Mouse (Mus musculus) MEL (cell line): ENCODE data around the gene Serhl. TPM values are rescaled to one million over a fixed set of nuclear protein-coding genes. Genes with fewer than 3 reads are reported as not detected.

Source experiments
- DNase-seq: peaks from one replicate; pipeline ENCODE4 v3.0.0; 2011; ENCODE audit warnings: low read depth, low spot score
- H3K27ac ChIP-seq: 2 replicates; pipeline ENCODE4 v1.5.1; 2012; ENCODE audit warnings: low read depth, mild to moderate bottlenecking, control low read depth, low read length, moderate library complexity; ENCODE audit not compliant: control insufficient read depth
- H3K27me3 ChIP-seq, 2 experiments: fragments of 150-350 bp in 1 of 2; sonication (generic) in 1 of 2; 2 replicates each; pipeline ENCODE4 v1.6.1; 2012; ENCODE audit warnings: low read length in 2 of 2, mild to moderate bottlenecking in 2 of 2, improper control_type of control experiment in 1 of 2, moderate library complexity in 1 of 2; ENCODE audit not compliant: insufficient read depth in 2 of 2, control insufficient read depth in 1 of 2
- H3K36me3 ChIP-seq, 2 experiments: 2 replicates each; pipeline ENCODE4 v1.6.1; 2012 to 2014; ENCODE audit warnings: low read length in 2 of 2, improper control_type of control experiment in 1 of 2, inconsistent platforms in 1 of 2, mild to moderate bottlenecking in 1 of 2; ENCODE audit not compliant: insufficient read depth in 2 of 2, control insufficient read depth in 1 of 2
- H3K4me1 ChIP-seq, 2 experiments: fragments of 150-350 bp in 1 of 2; sonication (generic) in 1 of 2; 2 replicates each; pipeline ENCODE4 v1.6.1; 2012; ENCODE audit warnings: low read length in 2 of 2, improper control_type of control experiment in 1 of 2, mild to moderate bottlenecking in 1 of 2; ENCODE audit not compliant: insufficient read depth in 2 of 2, control insufficient read depth in 1 of 2
- H3K4me3 ChIP-seq, 2 experiments: fragments of 150-350 bp in 1 of 2; sonication (generic) in 1 of 2; 2 replicates each; pipeline ENCODE4 v1.5.1; 2012; ENCODE audit warnings: low read depth in 2 of 2, low read length in 2 of 2, mild to moderate bottlenecking in 2 of 2, moderate library complexity in 2 of 2, control low read depth in 1 of 2, improper control_type of control experiment in 1 of 2; ENCODE audit not compliant: control insufficient read depth in 1 of 2, insufficient read depth in 1 of 2
- H3K79me2 ChIP-seq: 2 replicates; pipeline ENCODE4 v1.6.1; 2012; ENCODE audit warnings: mild to moderate bottlenecking, low read length, moderate library complexity; ENCODE audit not compliant: control insufficient read depth, poor library complexity, insufficient read depth
- H3K9ac ChIP-seq: 2 replicates; pipeline ENCODE4 v1.6.1; 2012; ENCODE audit warnings: low read depth, mild to moderate bottlenecking, control low read depth, low read length, moderate library complexity; ENCODE audit not compliant: control insufficient read depth, poor library complexity, severe bottlenecking
- H3K9me3 ChIP-seq: fragments of 150-350 bp; sonication (generic); replicated peaks from 2 replicates; pipeline ENCODE4 v1.6.1; 2012; ENCODE audit warnings: mild to moderate bottlenecking, low read length, improper control_type of control experiment, moderate library complexity; ENCODE audit not compliant: insufficient read depth
- BHLHE40 ChIP-seq: IDR thresholded peaks from 2 replicates; pipeline ENCODE4 v1.6.1; 2012; ENCODE audit warnings: low read depth, mild to moderate bottlenecking, inconsistent platforms, low read length, improper control_type of control experiment, borderline replicate concordance
- CHD1 ChIP-seq: IDR thresholded peaks from 2 replicates; pipeline ENCODE4 v1.6.1; 2012; ENCODE audit warnings: low read depth, mild to moderate bottlenecking, inconsistent platforms, low read length, improper control_type of control experiment
- CHD2 ChIP-seq: IDR thresholded peaks from 2 replicates; pipeline ENCODE4 v1.6.1; 2011; ENCODE audit warnings: low read length, improper control_type of control experiment
- CTCF ChIP-seq, 3 experiments: IDR thresholded peaks in 2 of 3; conservative IDR thresholded peaks in 1 of 3; 2 replicates each; pipeline ENCODE4 v1.5.1; 2011 to 2012; ENCODE audit warnings: low read length in 3 of 3, low read depth in 2 of 3, mild to moderate bottlenecking in 2 of 3, improper control_type of control experiment in 1 of 3, inconsistent platforms in 1 of 3, mixed read lengths in 1 of 3, moderate library complexity in 1 of 3; ENCODE audit not compliant: control insufficient read depth in 1 of 3, insufficient read depth in 1 of 3, poor library complexity in 1 of 3, severe bottlenecking in 1 of 3
- EP300 ChIP-seq, 2 experiments: IDR thresholded peaks; 2 replicates each; pipeline ENCODE4 v1.6.1; 2011; ENCODE audit warnings: improper control_type of control experiment in 2 of 2, low read length in 2 of 2, low read depth in 1 of 2, mild to moderate bottlenecking in 1 of 2
- ETS1 ChIP-seq: IDR thresholded peaks from 2 replicates; pipeline ENCODE4 v1.6.1; 2012; ENCODE audit warnings: low read depth, mild to moderate bottlenecking, inconsistent platforms, low read length, improper control_type of control experiment, moderate library complexity
- JUND ChIP-seq: IDR thresholded peaks from 2 replicates; pipeline ENCODE4 v1.6.1; 2011; ENCODE audit warnings: low read depth, mild to moderate bottlenecking, improper control_type of control experiment, low read length
- MAX ChIP-seq: IDR thresholded peaks from 2 replicates; pipeline ENCODE4 v1.6.1; 2011; ENCODE audit warnings: low read length, improper control_type of control experiment
- MAZ ChIP-seq: IDR thresholded peaks from 2 replicates; pipeline ENCODE4 v1.6.1; 2012; ENCODE audit warnings: low read depth, mild to moderate bottlenecking, inconsistent platforms, low read length, improper control_type of control experiment
- MEF2A ChIP-seq: IDR thresholded peaks from 2 replicates; pipeline ENCODE4 v1.6.1; 2014; ENCODE audit warnings: low read depth, mild to moderate bottlenecking, inconsistent platforms, low read length, improper control_type of control experiment; ENCODE audit not compliant: poor library complexity, insufficient replicate concordance, severe bottlenecking; ENCODE audit errors: extremely low read depth
- MXI1 ChIP-seq: IDR thresholded peaks from 2 replicates; pipeline ENCODE4 v1.6.1; 2011; ENCODE audit warnings: mild to moderate bottlenecking, low read depth, low read length, improper control_type of control experiment
- MYC ChIP-seq: IDR thresholded peaks from 2 replicates; pipeline ENCODE4 v1.6.1; 2011; ENCODE audit warnings: low read depth, mild to moderate bottlenecking, low read length, improper control_type of control experiment, moderate library complexity
- NELFE ChIP-seq: IDR thresholded peaks from 2 replicates; pipeline ENCODE4 v1.6.1; 2011; ENCODE audit warnings: low read depth, low read length, improper control_type of control experiment
- NRF1 ChIP-seq: IDR thresholded peaks from 2 replicates; pipeline ENCODE4 v1.6.1; 2014; ENCODE audit warnings: low read depth, mild to moderate bottlenecking, inconsistent platforms, low read length, improper control_type of control experiment, moderate library complexity; ENCODE audit not compliant: poor library complexity, insufficient read depth, severe bottlenecking
- RAD21 ChIP-seq: IDR thresholded peaks from 2 replicates; pipeline ENCODE4 v1.6.1; 2011; ENCODE audit warnings: mild to moderate bottlenecking, low read depth, low read length, improper control_type of control experiment
- RCOR1 ChIP-seq: IDR thresholded peaks from 2 replicates; pipeline ENCODE4 v1.6.1; 2012; ENCODE audit warnings: low read depth, mild to moderate bottlenecking, inconsistent platforms, low read length, improper control_type of control experiment
- TBP ChIP-seq: IDR thresholded peaks from 2 replicates; pipeline ENCODE4 v1.8.0; 2011; ENCODE audit warnings: low read depth, low read length, improper control_type of control experiment
- USF1 ChIP-seq: IDR thresholded peaks from 2 replicates; pipeline ENCODE4 v1.6.1; 2014; ENCODE audit warnings: low read depth, mild to moderate bottlenecking, inconsistent platforms, low read length, improper control_type of control experiment, moderate library complexity
- USF2 ChIP-seq, 2 experiments: IDR thresholded peaks; 2 replicates each; pipeline ENCODE4 v1.6.1; 2011 to 2012; ENCODE audit warnings: improper control_type of control experiment in 2 of 2, low read length in 2 of 2, borderline replicate concordance in 1 of 2, inconsistent platforms in 1 of 2, low read depth in 1 of 2, mild to moderate bottlenecking in 1 of 2; ENCODE audit not compliant: insufficient read depth in 1 of 2
- ZC3H11A ChIP-seq: IDR thresholded peaks from 2 replicates; pipeline ENCODE4 v1.6.1; 2012; ENCODE audit warnings: low read depth, mild to moderate bottlenecking, inconsistent platforms, low read length, improper control_type of control experiment
- polyA plus RNA-seq, 2 experiments: library from polyadenylated mRNA; stranded (reverse) in 1 of 2; unstranded in 1 of 2; fragments of >175 nt in 1 of 2; fragments of >200 nt in 1 of 2; gene quantifications; 2 replicates each; pipeline versions ENCODE4 v1.2.1 to v1.2.4; 2012; ENCODE audit warnings: low replicate concordance in 2 of 2, low read depth in 1 of 2; ENCODE audit not compliant: insufficient read length in 2 of 2, insufficient read depth in 1 of 2, missing spikeins in 1 of 2
- total RNA-seq: library from RNA; depleted of rRNA; stranded (reverse); fragments of 300-350 nt; gene quantifications from 2 replicates; pipeline ENCODE4 v1.2.3, GENCODE M21; 2012

Serhl gene
- total and polyA plus RNA-seq, 3 experiments, result 19.6 to 57.3 TPM; not detected in 1

DNA sequence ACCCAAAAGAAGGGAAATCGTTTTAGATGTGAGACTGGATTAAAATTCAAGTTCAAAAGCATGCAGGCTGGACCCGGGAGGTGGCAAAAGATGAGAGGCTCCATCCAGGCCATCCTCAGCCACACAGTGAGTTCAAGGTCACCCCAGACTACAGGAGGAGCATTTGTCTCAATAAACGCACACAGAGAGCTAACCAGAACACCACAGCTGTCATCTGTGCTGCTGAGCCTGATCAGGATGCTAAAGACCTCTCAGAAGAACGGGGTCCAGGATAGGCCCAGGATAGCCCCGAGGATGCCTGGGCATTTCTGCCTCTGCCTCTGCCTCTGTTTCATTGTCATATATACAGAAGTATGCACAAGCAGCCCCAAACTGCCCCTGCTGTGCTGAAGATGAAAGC lies 33.7 kb upstream of the Serhl start:
- Histone ChIP-seq H3K36me3 (peaks cover 0 to 9% of the 10 kb centered on the region in 2 experiments; a peak in 2 of 4 replicates), H3K9me3 (no peaks in the 10 kb centered on the region), H3K9ac (no peak overlapping the region), H3K4me1 (peaks cover 2 to 16% of the 10 kb centered on the region in 2 experiments; a peak in 2 of 4 replicates), H3K27ac (no peak overlapping the region), H3K79me2 (no peaks in the 10 kb centered on the region), H3K4me3 (no peak overlapping the region), H3K27me3 (peaks cover 0 to 1% of the 10 kb centered on the region in 2 experiments; a peak in 2 of 4 replicates)
- no peak for TF ChIP-seq ZC3H11A
- TF ChIP-seq NELFE, result no peak
- TF ChIP-seq CHD1, result no peak
- no peak for TF ChIP-seq CHD2
- no peak for TF ChIP-seq EP300 (IDR thresholded peaks at IDR 0.05; ENCODE audit: low read depth in 1 of 2, low read length in 2 of 2)
- TF ChIP-seq BHLHE40, result no peak
- no peak for TF ChIP-seq MYC
- no peak for TF ChIP-seq MAX
- TF ChIP-seq RCOR1, result no peak
- TF ChIP-seq JUND, result no peak
- TF ChIP-seq RAD21, result no peak
- no peak for TF ChIP-seq USF2 (IDR thresholded peaks at IDR 0.05; ENCODE audit: borderline replicate concordance in 1 of 2, insufficient read depth in 1 of 2, low read depth in 1 of 2, low read length in 2 of 2)
- TF ChIP-seq MAZ, result no peak
- no peak for TF ChIP-seq USF1
- TF ChIP-seq ETS1, result no peak
- TF ChIP-seq TBP, result no peak
- no peak for DNase-seq

GRCm38 (mm10) chr15:83056378-83057083 lies 32.8 kb upstream of the Serhl start:
- H3K36me3 ChIP-seq, result peaks cover 0 to 9% of the 10 kb centered on the region in 2 experiments; a peak in 2 of 4 replicates
- H3K27me3 ChIP-seq, result peaks cover 0 to 1% of the 10 kb centered on the region in 2 experiments; a peak in 2 of 4 replicates
- DNase-seq, result peak; percentile 41
- no peaks in the 10 kb centered on the region for H3K79me2 ChIP-seq
- peak overlapping the region; percentile 16 to 33; a peak in 3 of 4 replicates for H3K4me3 ChIP-seq
- H3K9ac ChIP-seq, result peak overlapping the region; percentile 23; the same call in 1 of the 2 replicates
- H3K4me1 ChIP-seq, result peaks cover 2 to 16% of the 10 kb centered on the region in 2 experiments; a peak in 2 of 4 replicates
- no peaks in the 10 kb centered on the region for H3K9me3 ChIP-seq
- TF ChIP-seq MAX (peak; percentile 66), ETS1 (0 out of 2 replicates have a peak, but pooled peaks have one; percentile 7), MXI1 (peak; percentile 31; the same call in 1 of the 2 replicates), USF1 (peak; percentile 81), ZC3H11A (no peak), CTCF (IDR thresholded peaks at IDR 0.05 in 2 of 3, conservative IDR thresholded peaks at IDR 0.05 in 1 of 3; ENCODE audit: control insufficient read depth in 1 of 3, insufficient read depth in 1 of 3, low read depth in 2 of 3, low read length in 3 of 3, poor library complexity in 1 of 3, severe bottlenecking in 1 of 3) (no peak), MEF2A (peak; percentile 87), NRF1 (0 out of 2 replicates have a peak, but pooled peaks have one; percentile 13)
- H3K27ac ChIP-seq, result no peak overlapping the region
